Mouse (Mus musculus) stomach, embryonic 14.5 days (tissue): ENCODE measurements at regions not wholly inside any gene's neighbourhood (a gene's known extent, or its start where the extent isn't known, plus 50 kb on each side); places are given as distances from the start of the nearest gene placed in this dataset.

Experiments used
- ATAC-seq: fragments of 200-750 bp; cut with Nextera tagmentation; 2 replicates; pipeline ENCODE4 v1.8.0; 2017; ENCODE audit warnings: low read depth, moderate TSS enrichment; ENCODE audit not compliant: insufficient number of reproducible peaks, insufficient read depth, low FRiP score
- H3K27ac ChIP-seq: fragments of 300-500 bp; sonication (generic); 2 replicates; pipeline ENCODE4 v1.5.1; 2014; ENCODE audit warnings: mild to moderate bottlenecking, low read length, moderate library complexity, mixed read lengths
- H3K27me3 ChIP-seq: fragments of 300-500 bp; sonication (generic); 2 replicates; pipeline ENCODE4 v1.6.1; 2014; ENCODE audit warnings: low read length, control low read depth, mixed read lengths; ENCODE audit not compliant: control insufficient read depth, insufficient read depth
- H3K36me3 ChIP-seq: fragments of 300-500 bp; sonication (generic); 2 replicates; pipeline ENCODE4 v1.6.1; 2014; ENCODE audit warnings: mild to moderate bottlenecking, control low read depth, low read length, moderate library complexity, mixed read lengths; ENCODE audit not compliant: control insufficient read depth, insufficient read depth
- H3K4me1 ChIP-seq: fragments of 300-500 bp; sonication (generic); 2 replicates; pipeline ENCODE4 v1.6.1; 2014; ENCODE audit warnings: low read length, control low read depth, mixed read lengths; ENCODE audit not compliant: control insufficient read depth, insufficient read depth
- H3K4me2 ChIP-seq: fragments of 300-500 bp; sonication (generic); replicated peaks from 2 replicates; pipeline ENCODE4 v1.6.1; 2014; ENCODE audit warnings: low read depth, low read length, control low read depth
- H3K4me3 ChIP-seq: fragments of 300-500 bp; sonication (generic); 2 replicates; pipeline ENCODE4 v1.5.1; 2014; ENCODE audit warnings: low read depth, low read length, control low read depth
- H3K9ac ChIP-seq: fragments of 300-500 bp; sonication (generic); replicated peaks from 2 replicates; pipeline ENCODE4 v1.6.1; 2014; ENCODE audit warnings: low read depth, mild to moderate bottlenecking, control low read depth, low read length, moderate library complexity, mixed read lengths
- H3K9me3 ChIP-seq: fragments of 300-500 bp; sonication (generic); 2 replicates; pipeline ENCODE4 v1.6.1; 2016; ENCODE audit warnings: low read depth, low read length, control low read depth; ENCODE audit not compliant: control insufficient read depth
- WGBS: fragments of 180-500 bp; shearing (Covaris S2); extraction: QIAGEN DNeasy Blood & Tissue Kit; methylation state at CpG from one replicate; pipeline ENCODE4 v1.1.7; 2014; 5-methylcytosine and 5-hydroxymethylcytosine counted together

DNA sequence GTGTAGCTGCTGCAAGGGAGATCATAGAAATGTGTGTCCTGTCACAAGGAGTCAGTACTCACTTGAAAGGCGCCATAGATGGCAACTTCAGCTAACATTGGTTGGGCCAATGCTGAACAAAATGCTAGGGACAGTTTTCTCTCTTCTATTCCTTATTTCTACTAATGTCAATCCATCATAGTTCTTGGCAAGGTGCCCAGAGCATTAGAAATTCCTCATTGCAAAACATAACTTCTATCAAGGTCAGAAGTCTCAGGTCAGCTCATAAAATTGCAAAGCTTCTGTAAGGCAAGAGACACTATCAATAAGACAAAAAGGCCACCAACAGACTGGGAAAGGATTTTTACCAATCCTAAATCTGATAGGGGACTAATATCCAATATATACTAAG is 106.3 kb downstream of the D1Ertd622e start:
- H3K4me2 ChIP-seq = no peak overlapping the region
- no peaks in the 10 kb centered on the region for H3K36me3 ChIP-seq
- no peak overlapping the region for H3K9ac ChIP-seq
- no peaks in the 10 kb centered on the region for H3K27me3 ChIP-seq
- H3K4me3 ChIP-seq = no peak overlapping the region
- no peaks in the 10 kb centered on the region for H3K4me1 ChIP-seq
- 77% methylated on average over 1 of the region's 1 CpGs for WGBS
- H3K27ac ChIP-seq = no peak overlapping the region
- ATAC-seq = no peak
- H3K9me3 ChIP-seq = no peaks in the 10 kb centered on the region

GRCm38 (mm10) chr1:97554936-97555564 is 106.8 kb downstream of the D1Ertd622e start:
- H3K9me3 ChIP-seq = no peaks in the 10 kb centered on the region
- no peak overlapping the region for H3K4me2 ChIP-seq
- 64% methylated on average over 6 of the region's 6 CpGs for WGBS
- no peaks in the 10 kb centered on the region for H3K4me1 ChIP-seq
- H3K36me3 ChIP-seq = no peaks in the 10 kb centered on the region
- no peak overlapping the region for H3K4me3 ChIP-seq
- no peak overlapping the region for H3K27ac ChIP-seq
- no peaks in the 10 kb centered on the region for H3K27me3 ChIP-seq
- no peak overlapping the region for H3K9ac ChIP-seq
- peak; percentile 37; the same call in 1 of the 2 replicates for ATAC-seq

DNA sequence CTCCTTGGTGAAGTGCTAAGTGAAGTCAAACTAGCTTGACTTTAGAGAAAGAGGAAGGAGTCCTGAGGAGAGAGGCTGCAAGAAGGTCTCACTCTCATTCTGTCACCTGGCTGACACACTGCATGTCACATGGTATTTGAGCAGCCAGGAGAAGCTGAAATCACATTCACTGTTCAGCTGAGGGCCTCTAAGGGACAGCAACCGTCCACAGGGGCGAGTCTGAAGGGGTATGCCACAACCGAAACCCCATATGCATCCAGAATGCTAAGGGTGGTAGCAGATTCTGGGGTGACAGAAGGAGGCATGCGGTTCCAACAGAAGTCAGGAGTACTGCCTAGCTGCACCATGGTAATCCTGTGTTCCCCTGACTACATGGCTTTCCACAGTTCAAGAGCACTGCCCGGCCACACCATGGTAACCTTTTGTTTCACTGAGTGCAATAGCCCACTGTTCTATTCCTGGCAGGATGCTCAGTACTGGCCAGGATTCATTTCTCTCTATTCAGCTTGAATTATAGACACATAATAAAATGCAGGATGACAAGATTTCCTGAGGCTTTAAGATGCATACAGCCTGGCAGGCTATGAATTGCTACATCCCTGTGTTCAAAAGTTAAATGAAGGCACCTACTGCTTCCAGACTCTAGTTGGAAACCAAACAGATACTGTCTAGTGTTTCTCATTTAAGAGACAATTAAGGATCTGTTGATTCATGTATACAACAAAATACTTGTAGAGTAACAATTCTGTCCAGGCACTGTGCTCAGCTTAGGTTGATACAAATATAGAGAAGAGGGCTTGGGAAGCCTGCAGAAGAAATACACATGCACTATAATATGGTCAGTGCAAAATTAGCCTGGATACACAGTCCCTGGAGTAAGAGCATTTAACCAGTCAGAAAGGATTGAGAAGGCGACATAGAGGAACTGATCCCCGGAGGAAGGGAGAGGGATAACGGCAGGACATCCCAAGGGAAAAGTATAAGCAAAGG is 108.1 kb downstream of the D1Ertd622e start:
- ATAC-seq = no peak
- Histone ChIP-seq H3K4me2 (no peak overlapping the region), H3K36me3 (no peaks in the 10 kb centered on the region), H3K9ac (no peak overlapping the region), H3K27me3 (no peaks in the 10 kb centered on the region), H3K4me3 (no peak overlapping the region), H3K27ac (no peak overlapping the region), H3K9me3 (no peaks in the 10 kb centered on the region), H3K4me1 (no peaks in the 10 kb centered on the region)
- 83% methylated on average over 8 of the region's 8 CpGs for WGBS

GRCm38 (mm10) chr1:97552886-97553285 is 109.0 kb downstream of the D1Ertd622e start:
- H3K4me3 ChIP-seq = no peak overlapping the region
- no peak overlapping the region for H3K4me2 ChIP-seq
- WGBS = 83% methylated on average over 2 of the region's 2 CpGs
- H3K4me1 ChIP-seq = no peaks in the 10 kb centered on the region
- H3K27ac ChIP-seq = no peak overlapping the region
- ATAC-seq = no peak
- H3K27me3 ChIP-seq = no peaks in the 10 kb centered on the region
- H3K9ac ChIP-seq = no peak overlapping the region
- H3K9me3 ChIP-seq = no peaks in the 10 kb centered on the region
- H3K36me3 ChIP-seq = no peaks in the 10 kb centered on the region

DNA sequence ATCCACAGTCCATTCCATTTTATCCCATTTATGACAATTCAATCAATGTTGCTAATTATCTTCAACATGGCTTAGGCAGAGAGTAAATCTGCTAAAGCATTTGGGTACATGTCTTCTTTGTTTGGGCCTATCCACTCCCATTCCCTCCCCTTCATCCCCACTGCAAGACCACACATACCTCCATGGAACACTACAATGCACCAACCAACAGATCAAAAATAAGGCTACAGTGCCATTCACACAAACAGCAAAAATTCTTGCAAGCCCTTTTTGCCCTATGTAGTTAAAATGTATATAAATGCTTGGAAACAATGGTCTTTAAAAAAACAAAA is 120.7 kb downstream of the D1Ertd622e start:
- no peaks in the 10 kb centered on the region for H3K36me3 ChIP-seq
- H3K4me1 ChIP-seq = no peaks in the 10 kb centered on the region
- H3K4me3 ChIP-seq = no peak overlapping the region
- H3K9ac ChIP-seq = no peak overlapping the region
- ATAC-seq = no peak
- no peaks in the 10 kb centered on the region for H3K27me3 ChIP-seq
- no peaks in the 10 kb centered on the region for H3K9me3 ChIP-seq
- H3K27ac ChIP-seq = no peak overlapping the region
- H3K4me2 ChIP-seq = no peak overlapping the region

- ATAC-seq = 0 out of 2 replicates have a peak, but pooled peaks have one; percentile 37
- no peaks in the 10 kb centered on the region for H3K9me3 ChIP-seq
- H3K4me3 ChIP-seq = no peak overlapping the region
- no peak overlapping the region for H3K27ac ChIP-seq
- no peaks in the 10 kb centered on the region for H3K4me1 ChIP-seq
- no peaks in the 10 kb centered on the region for H3K36me3 ChIP-seq
- no peak overlapping the region for H3K9ac ChIP-seq
- no peaks in the 10 kb centered on the region for H3K27me3 ChIP-seq
- no peak overlapping the region for H3K4me2 ChIP-seq
- 45% methylated on average over 16 of the region's 16 CpGs for WGBS
Observed at GRCm38 (mm10) chr1:97540291-97541161, 121.3 kb downstream of the D1Ertd622e start.

- Histone ChIP-seq H3K9ac (no peak overlapping the region), H3K27me3 (no peaks in the 10 kb centered on the region), H3K4me3 (no peak overlapping the region), H3K4me2 (no peak overlapping the region), H3K36me3 (no peaks in the 10 kb centered on the region), H3K27ac (no peak overlapping the region), H3K4me1 (no peaks in the 10 kb centered on the region), H3K9me3 (no peaks in the 10 kb centered on the region)
- no peak for ATAC-seq
- WGBS = 76% methylated on average over 1 of the region's 1 CpGs
Observed at GRCm38 (mm10) chr1:97496915-97497314, 165.0 kb downstream of the D1Ertd622e start.

DNA sequence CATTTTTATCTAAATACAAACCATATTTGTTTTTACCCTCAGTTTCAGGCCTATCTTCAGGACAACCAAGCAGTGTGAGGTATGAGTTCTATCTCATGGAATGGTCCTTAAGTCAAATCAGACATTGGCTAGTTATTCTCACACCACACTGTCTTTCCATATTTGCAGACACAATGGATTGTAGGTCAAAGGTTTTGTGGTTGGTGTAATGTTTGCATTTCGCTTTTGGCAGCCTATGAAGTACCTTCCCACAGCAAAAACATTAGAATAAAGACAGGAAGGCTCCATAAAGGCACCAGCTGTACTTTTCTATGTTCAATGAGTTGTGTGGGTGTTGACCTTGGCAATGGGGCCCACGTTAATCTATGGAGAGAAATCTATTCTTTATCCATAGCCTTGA is 182.0 kb downstream of the D1Ertd622e start:
- H3K9me3 ChIP-seq = no peaks in the 10 kb centered on the region
- H3K4me3 ChIP-seq = no peak overlapping the region
- no peak for ATAC-seq
- no peaks in the 10 kb centered on the region for H3K36me3 ChIP-seq
- no peaks in the 10 kb centered on the region for H3K4me1 ChIP-seq
- H3K27ac ChIP-seq = no peak overlapping the region
- no peak overlapping the region for H3K9ac ChIP-seq
- WGBS = 56% methylated on average over 2 of the region's 2 CpGs
- H3K4me2 ChIP-seq = no peak overlapping the region
- H3K27me3 ChIP-seq = no peaks in the 10 kb centered on the region
